In genomic region chr12:8312266-8312665, GRCm38 (mm10) we compare ENCODE assay signal across 24 mouse cellular contexts. TPM values are rescaled to one million over a fixed set of nuclear protein-coding genes. Genes with fewer than 3 reads are reported as not detected.
"Had no signal": no experiment of that assay in that cellular context is flagged by ENCODE, and none has a peak within 500 bp of the region (broad histone marks: within the 10 kb centered on the region; RNA-seq: fewer than 3 reads in every experiment).

No protein-coding gene starts in this region.

- DNase-seq: liver, embryonic 13.5 days; liver, postnatal 0 days; lung, adult 18-20 months; lung, adult 2 months; lung, embryonic 14.5 days; lung, postnatal 10 days; lung, postnatal 14 days; lung, postnatal 36 days; lung, postnatal 4 days; midbrain, embryonic 14.5 days had no signal

RNA-seq across cellular contexts. Expression of gene Gdf7, which starts 10.5 kb away (rescaled TPM):
- total RNA-seq: liver, adult 2 months; megakaryocyte progenitor cell, adult 5-6 weeks; megakaryocyte, adult 5-6 weeks; megakaryocyte-erythroid progenitor cell, adult 5-6 weeks; monocyte, adult 5-6 weeks had no signal
- polyA plus RNA-seq: liver, adult 2 months; liver, embryonic 11.5 days; liver, embryonic 12.5 days; liver, embryonic 13.5 days; liver, embryonic 14.5 days; liver, embryonic 15.5 days; liver, embryonic 16.5 days; liver, postnatal 0 days; lung, embryonic 14.5 days; lung, embryonic 15.5 days; lung, embryonic 16.5 days; lung, postnatal 0 days; macrophage had no signal
